Mouse (Mus musculus) MEL (cell line): ENCODE results near the gene Tmem150a.

Experiments used
- GABPA ChIP-seq: IDR thresholded peaks from 2 replicates; pipeline ENCODE4 v1.6.1; 2012; ENCODE audit warnings: low read depth, mild to moderate bottlenecking, inconsistent platforms, low read length, improper control_type of control experiment, moderate library complexity
- MAFK ChIP-seq: IDR thresholded peaks from 2 replicates; pipeline ENCODE4 v1.6.1; 2011; ENCODE audit warnings: low read depth, mild to moderate bottlenecking, low read length, improper control_type of control experiment, borderline replicate concordance

DNA sequence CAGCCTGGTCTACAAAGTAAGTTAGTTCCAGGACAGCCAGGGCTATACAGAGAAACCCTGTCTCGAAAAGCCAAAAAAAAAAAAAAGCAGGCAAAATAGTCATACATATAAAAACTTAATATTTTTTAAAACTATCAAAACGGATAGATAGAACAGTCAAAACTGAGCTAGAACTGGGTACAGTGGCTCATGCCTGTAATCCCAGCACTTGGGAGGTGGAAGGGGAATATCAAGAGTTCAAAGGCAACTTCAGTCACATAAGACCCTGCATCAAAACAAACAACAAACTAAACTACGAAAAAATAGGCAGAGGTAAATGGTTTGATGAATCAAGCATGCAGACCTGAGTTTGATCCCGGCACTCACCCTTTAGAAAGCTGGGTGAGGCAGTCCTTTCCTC is 25.1 kb upstream of the Tmem150a start:
- TF ChIP-seq MAFK: no peak
- no peak for TF ChIP-seq GABPA
